Mouse (Mus musculus) embryonic facial prominence, embryonic 14.5 days (tissue): Measurements from ENCODE around the gene Celsr1. TPM values are rescaled to one million over a fixed set of nuclear protein-coding genes. Genes with fewer than 3 reads are reported as not detected.

ENCODE experiments used
- ATAC-seq: fragments of 200-750 bp; cut with Nextera tagmentation; 2 replicates; pipeline ENCODE4 v1.8.0; 2017; ENCODE audit warnings: low read depth, moderate number of reproducible peaks, moderate TSS enrichment
- DNase-seq: peaks from one replicate; pipeline ENCODE4 v3.0.0-alpha.2; 2015; ENCODE audit warnings: low spot score
- H3K27ac ChIP-seq: fragments of 300-500 bp; sonication (generic); replicated peaks from 2 replicates; pipeline ENCODE4 v1.5.1; 2014; ENCODE audit warnings: low read depth, mild to moderate bottlenecking, low read length, moderate library complexity
- H3K27me3 ChIP-seq: fragments of 300-500 bp; sonication (generic); replicated peaks from 2 replicates; pipeline ENCODE4 v1.6.1; 2014; ENCODE audit warnings: low read length; ENCODE audit not compliant: control insufficient read depth, insufficient read depth
- H3K36me3 ChIP-seq: fragments of 300-500 bp; sonication (generic); 2 replicates; pipeline ENCODE4 v1.6.1; 2014; ENCODE audit warnings: low read length, mixed read lengths; ENCODE audit not compliant: control insufficient read depth, insufficient read depth
- H3K4me1 ChIP-seq: fragments of 300-500 bp; sonication (generic); 2 replicates; pipeline ENCODE4 v1.6.1; 2014; ENCODE audit warnings: antibody characterized with exemption, low read length; ENCODE audit not compliant: control insufficient read depth, insufficient read depth
- H3K4me2 ChIP-seq: fragments of 300-500 bp; sonication (generic); 2 replicates; pipeline ENCODE4 v1.6.1; 2014; ENCODE audit warnings: low read depth, mild to moderate bottlenecking, low read length, moderate library complexity, mixed read lengths
- H3K4me3 ChIP-seq: fragments of 300-500 bp; sonication (generic); 2 replicates; pipeline ENCODE4 v1.5.1; 2014; ENCODE audit warnings: low read depth, mild to moderate bottlenecking, low read length
- H3K9ac ChIP-seq: fragments of 300-500 bp; sonication (generic); 2 replicates; pipeline ENCODE4 v1.6.1; 2014; ENCODE audit warnings: low read depth, mild to moderate bottlenecking, low read length, moderate library complexity, mixed read lengths
- H3K9me3 ChIP-seq: fragments of 300-500 bp; sonication (generic); 2 replicates; pipeline ENCODE4 v1.6.1; 2016; ENCODE audit warnings: low read length; ENCODE audit not compliant: control insufficient read depth
- WGBS: fragments of 180-500 bp; shearing (Covaris S2); extraction: QIAGEN DNeasy Blood & Tissue Kit; methylation state at CpG from one replicate; pipeline ENCODE4 v1.1.7; 2014; 5-methylcytosine and 5-hydroxymethylcytosine counted together
- polyA plus RNA-seq: library from polyadenylated mRNA; unstranded; fragments of >200 nt; fragmentation: Nextera tagmentation; extraction: Ambion mirVana; gene quantifications from 2 replicates; pipeline ENCODE4 v1.2.1, GENCODE M21; 2014

Celsr1 gene
- polyA plus RNA-seq, 1 experiment from 2014 or later: 5.5 TPM

DNA sequence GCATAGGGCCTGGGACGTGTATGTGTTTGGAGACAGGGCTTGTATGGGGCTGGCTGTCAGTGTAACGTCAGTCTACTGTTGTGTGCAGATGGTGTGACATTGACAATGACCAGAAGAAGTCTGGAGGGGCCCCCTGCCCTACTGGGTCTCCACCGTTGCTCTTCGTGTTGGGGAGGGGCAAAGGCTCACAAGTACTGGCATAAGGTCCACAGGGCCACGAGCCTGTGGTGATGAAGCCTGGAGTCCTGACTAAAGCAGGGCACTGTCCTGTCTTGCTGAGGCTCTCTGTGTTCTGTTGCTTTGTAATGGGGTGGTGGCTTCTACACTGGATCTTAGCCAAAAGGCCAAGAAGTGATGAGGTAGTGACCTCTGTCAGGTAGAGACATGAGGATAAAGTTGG, 44.4 kb upstream of the Celsr1 start:
- no peak overlapping the region for H3K27ac ChIP-seq
- H3K9ac ChIP-seq: no peak overlapping the region
- H3K9me3 ChIP-seq: no peaks in the 10 kb centered on the region
- no peak overlapping the region for H3K4me2 ChIP-seq
- H3K27me3 ChIP-seq: no peaks in the 10 kb centered on the region
- no peak for ATAC-seq
- H3K4me1 ChIP-seq: peaks cover 10% of the 10 kb centered on the region; the same call in 1 of the 2 replicates
- WGBS: 71% methylated on average over 5 of the region's 5 CpGs
- DNase-seq: no peak
- H3K4me3 ChIP-seq: no peak overlapping the region
- no peaks in the 10 kb centered on the region for H3K36me3 ChIP-seq

DNA sequence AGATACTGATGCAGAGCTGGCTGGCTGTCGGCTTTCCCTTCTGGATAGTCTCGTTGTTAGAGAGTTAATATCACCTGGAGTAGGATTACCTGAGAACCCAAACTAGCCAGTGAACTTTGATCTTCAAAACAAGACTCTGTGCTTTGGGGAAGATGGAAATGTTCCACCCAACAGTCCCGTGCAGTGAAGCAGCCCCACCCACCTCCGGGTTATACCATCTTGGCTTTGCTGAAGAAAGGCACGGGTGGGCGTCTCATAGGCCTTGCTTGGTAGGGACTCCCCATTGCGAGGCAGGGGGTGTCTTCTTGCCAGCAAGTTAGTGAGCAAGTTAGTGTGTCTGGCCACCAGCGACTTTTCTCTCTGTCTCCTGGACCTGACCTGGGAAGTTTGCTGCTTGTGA, 42.8 kb upstream of the Celsr1 start:
- DNase-seq: no peak
- WGBS: 73% methylated on average over 8 of the region's 8 CpGs
- Histone ChIP-seq H3K27ac (no peak overlapping the region), H3K4me1 (0 out of 2 replicates have a peak, but pooled peaks cover under 1% of the 10 kb centered on the region), H3K4me3 (no peak overlapping the region), H3K9ac (no peak overlapping the region), H3K9me3 (no peaks in the 10 kb centered on the region), H3K4me2 (no peak overlapping the region), H3K27me3 (no peaks in the 10 kb centered on the region), H3K36me3 (no peaks in the 10 kb centered on the region)
- ATAC-seq: no peak

DNA sequence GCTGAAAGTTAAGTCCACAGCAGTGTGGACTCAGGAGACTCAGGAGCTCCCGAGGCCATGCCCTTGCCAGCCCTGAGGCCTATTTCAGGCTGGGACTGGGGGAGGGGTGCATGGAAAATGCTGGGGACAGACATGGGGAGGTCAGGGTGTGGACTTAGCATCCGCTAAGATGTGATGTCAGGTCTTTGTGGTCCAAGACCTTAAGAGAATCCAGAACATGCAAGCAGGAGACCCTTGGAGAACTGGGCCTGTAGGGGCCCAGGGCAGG, 42.4 kb upstream of the Celsr1 start:
- Histone ChIP-seq H3K27me3 (no peaks in the 10 kb centered on the region), H3K9ac (no peak overlapping the region), H3K4me2 (no peak overlapping the region), H3K9me3 (no peaks in the 10 kb centered on the region), H3K36me3 (no peaks in the 10 kb centered on the region), H3K4me3 (no peak overlapping the region), H3K4me1 (no peaks in the 10 kb centered on the region), H3K27ac (no peak overlapping the region)
- WGBS: 70% methylated on average over 2 of the region's 2 CpGs
- ATAC-seq (no peak), DNase-seq (no peak)

GRCm38 (mm10) chr15:86075305-86076047, 41.9 kb upstream of the Celsr1 start:
- no peaks in the 10 kb centered on the region for H3K9me3 ChIP-seq
- no peak overlapping the region for H3K4me2 ChIP-seq
- no peak overlapping the region for H3K27ac ChIP-seq
- no peak overlapping the region for H3K9ac ChIP-seq
- H3K27me3 ChIP-seq: no peaks in the 10 kb centered on the region
- 88% methylated on average over 20 of the region's 20 CpGs for WGBS
- H3K36me3 ChIP-seq: no peaks in the 10 kb centered on the region
- DNase-seq (no peak), ATAC-seq (no peak)
- H3K4me1 ChIP-seq: no peaks in the 10 kb centered on the region
- no peak overlapping the region for H3K4me3 ChIP-seq

- Histone ChIP-seq H3K4me1 (no peaks in the 10 kb centered on the region), H3K27me3 (no peaks in the 10 kb centered on the region), H3K9me3 (no peaks in the 10 kb centered on the region), H3K9ac (no peak overlapping the region), H3K4me3 (no peak overlapping the region), H3K4me2 (no peak overlapping the region), H3K36me3 (no peaks in the 10 kb centered on the region), H3K27ac (no peak overlapping the region)
- no peak for ATAC-seq
- no peak for DNase-seq
- WGBS: 81% methylated on average over 16 of the region's 16 CpGs
These were observed 40.8 kb upstream of the Celsr1 start for GRCm38 (mm10) chr15:86074171-86074937.

DNA sequence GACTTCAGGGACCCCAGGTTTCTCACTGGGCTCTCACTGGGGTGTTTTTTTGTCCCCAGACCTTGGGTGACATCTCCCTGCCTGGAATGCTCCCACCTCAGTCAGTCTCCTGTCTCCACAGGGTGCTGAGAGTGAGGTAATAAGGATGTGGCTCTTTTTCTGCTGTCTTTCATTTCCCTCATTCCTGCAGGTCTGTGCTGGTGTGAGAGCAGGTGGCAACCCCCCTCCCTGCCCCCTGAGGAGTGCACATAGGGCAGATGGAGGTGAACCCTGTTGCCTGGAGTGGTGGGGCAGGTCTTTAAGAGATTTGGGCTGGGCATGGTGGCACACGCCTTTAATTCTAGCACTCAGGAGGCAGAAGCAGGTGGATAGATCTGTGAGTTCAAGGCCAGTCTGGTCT, 37.6 kb upstream of the Celsr1 start:
- 85% methylated on average over 1 of the region's 1 CpGs for WGBS
- ATAC-seq (no peak), DNase-seq (no peak)
- Histone ChIP-seq H3K36me3 (no peaks in the 10 kb centered on the region), H3K4me1 (peaks cover 8% of the 10 kb centered on the region), H3K4me2 (no peak overlapping the region), H3K9ac (no peak overlapping the region), H3K27ac (no peak overlapping the region), H3K27me3 (no peaks in the 10 kb centered on the region), H3K4me3 (no peak overlapping the region), H3K9me3 (no peaks in the 10 kb centered on the region)

- 0 out of 2 replicates have a peak, but pooled peaks cover 4% of the 10 kb centered on the region for H3K36me3 ChIP-seq
- DNase-seq (no peak), ATAC-seq (no peak)
- 69% methylated on average over 11 of the region's 11 CpGs for WGBS
- H3K4me3 ChIP-seq: no peak overlapping the region
- no peak overlapping the region for H3K9ac ChIP-seq
- H3K4me2 ChIP-seq: no peak overlapping the region
- H3K27ac ChIP-seq: no peak overlapping the region
- H3K27me3 ChIP-seq: no peaks in the 10 kb centered on the region
- H3K4me1 ChIP-seq: peaks cover 8% of the 10 kb centered on the region
- H3K9me3 ChIP-seq: no peaks in the 10 kb centered on the region
These were observed 36.8 kb upstream of the Celsr1 start for GRCm38 (mm10) chr15:86070368-86070767.

DNA sequence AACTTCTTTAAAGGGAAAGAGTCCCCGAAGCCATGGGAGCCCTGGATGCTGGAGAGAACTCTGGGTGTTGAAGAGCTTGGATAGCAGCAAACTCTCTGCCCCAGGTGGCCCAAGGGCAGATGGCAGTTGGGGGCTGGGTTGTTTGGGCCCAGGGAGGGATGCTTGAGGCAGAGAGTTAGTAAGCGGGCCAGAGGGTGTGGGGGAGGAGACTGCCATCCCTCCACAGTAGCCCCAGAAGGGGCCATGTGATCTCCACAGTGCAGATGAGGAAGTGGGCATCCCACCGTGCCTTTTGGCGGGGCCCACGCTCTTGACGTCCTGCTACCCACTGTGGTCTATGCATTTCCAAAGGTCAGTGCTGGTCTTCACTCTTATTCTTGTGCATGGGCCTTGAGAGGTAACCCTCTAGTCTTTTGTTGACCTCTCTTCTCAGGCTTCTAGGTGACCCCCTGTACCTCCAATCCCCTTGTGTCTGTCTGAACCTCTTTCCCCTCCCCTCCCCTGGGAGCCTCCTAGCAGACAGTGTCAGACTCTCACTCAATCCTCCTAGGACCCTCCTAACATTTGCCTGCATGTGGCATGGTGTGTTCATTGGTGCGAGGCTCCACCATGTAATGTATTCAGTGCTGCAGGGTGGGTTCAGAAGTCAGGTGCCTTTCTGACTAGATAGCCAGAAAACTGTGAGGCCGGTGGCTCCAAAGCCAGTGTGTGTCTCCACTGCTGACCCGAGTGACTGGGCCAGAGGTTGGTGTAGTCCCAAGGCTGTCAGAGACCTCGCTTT, 35.6 kb upstream of the Celsr1 start:
- Histone ChIP-seq H3K36me3 (0 out of 2 replicates have a peak, but pooled peaks cover 4% of the 10 kb centered on the region), H3K9ac (no peak overlapping the region), H3K27ac (no peak overlapping the region)

More for the DNA sequence above, 35.6 kb upstream of the Celsr1 start:
- Histone ChIP-seq H3K4me3 (no peak overlapping the region), H3K4me1 (peaks cover 8% of the 10 kb centered on the region), H3K9me3 (no peaks in the 10 kb centered on the region), H3K27me3 (no peaks in the 10 kb centered on the region), H3K4me2 (no peak overlapping the region)
- WGBS: 75% methylated on average over 9 of the region's 10 CpGs
- no peak for DNase-seq
- no peak for ATAC-seq
